Mouse (Mus musculus): ENCODE results near the gene Arhgap23.

DNA sequence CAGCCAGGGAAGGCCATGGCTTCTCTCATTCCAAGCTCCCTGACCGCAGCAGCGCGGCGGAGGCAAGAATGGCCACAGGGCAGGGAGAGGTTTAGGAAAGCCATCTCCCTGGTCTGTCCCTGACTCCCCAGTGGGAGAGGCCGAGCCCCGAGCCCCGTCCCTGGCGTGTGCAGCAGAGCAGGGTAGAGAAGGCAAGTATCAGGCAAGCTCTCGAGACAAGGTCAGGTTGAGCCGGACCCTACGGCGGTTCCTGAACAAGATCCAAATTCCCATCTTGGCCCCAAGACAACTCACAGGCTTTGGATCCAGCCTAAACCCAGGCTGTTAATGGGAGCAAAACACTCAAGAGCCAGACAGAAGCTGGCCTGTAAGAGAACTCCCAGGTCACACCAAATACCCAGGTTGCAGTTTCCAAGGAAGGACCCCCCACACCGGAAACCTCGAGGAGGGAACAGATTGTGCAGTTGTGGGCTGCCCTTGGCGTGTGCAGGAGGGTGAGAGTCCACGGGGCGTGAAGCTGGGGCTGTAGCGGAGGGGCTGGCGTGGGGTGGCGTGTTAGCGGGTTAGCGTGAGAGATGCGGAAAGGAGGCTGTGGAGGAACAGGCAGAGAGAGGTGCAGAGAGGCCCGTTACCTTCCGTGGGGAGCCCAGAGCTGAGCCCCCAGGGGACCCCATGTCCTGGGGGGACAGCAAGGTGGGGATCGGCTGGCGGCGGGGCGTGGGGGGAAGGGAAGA lies 106.6 kb downstream of the Arhgap23 start:
- TF ChIP-seq CTCF (IDR thresholded peaks at IDR 0.05): no peak
- TF ChIP-seq EP300 (IDR thresholded peaks at IDR 0.05): no peak
